Mouse (Mus musculus) olfactory bulb, adult 2 months (tissue): Measurements from ENCODE around the gene Gpn2. TPM values are rescaled to one million over a fixed set of nuclear protein-coding genes. Genes with fewer than 3 reads are reported as not detected.

ENCODE experiments used
- H3K27ac ChIP-seq: fragments of 200-500 bp; 2 replicates; pipeline ENCODE4 v1.5.1; 2012; ENCODE audit warnings: low read depth, low read length; ENCODE audit not compliant: insufficient read depth
- H3K4me1 ChIP-seq: fragments of 200-500 bp; 2 replicates; pipeline ENCODE4 v1.6.1; 2012; ENCODE audit warnings: low read length; ENCODE audit not compliant: control insufficient read depth, insufficient read depth
- H3K4me3 ChIP-seq: fragments of 200-500 bp; 2 replicates; pipeline ENCODE4 v1.5.1; 2012; ENCODE audit warnings: mild to moderate bottlenecking, low read depth, low read length, moderate library complexity; ENCODE audit not compliant: insufficient read depth
- CTCF ChIP-seq: fragments of 200-500 bp; IDR thresholded peaks from 2 replicates; pipeline ENCODE4 v1.5.1; 2012; ENCODE audit warnings: low read depth, mild to moderate bottlenecking, low read length, moderate library complexity; ENCODE audit not compliant: insufficient read depth
- POLR2A ChIP-seq: fragments of 200-500 bp; IDR thresholded peaks from 2 replicates; pipeline ENCODE4 v1.6.1; 2012; ENCODE audit warnings: mild to moderate bottlenecking, low read depth, low read length, moderate library complexity; ENCODE audit not compliant: insufficient read depth
- WGBS: fragments of 180-500 bp; shearing (Covaris S2); methylation state at CpG from one replicate; pipeline ENCODE4 v1.1.7; 2018; 5-methylcytosine and 5-hydroxymethylcytosine counted together
- polyA plus RNA-seq: library from polyadenylated mRNA; stranded (reverse); fragments of >200 nt; gene quantifications from 2 replicates; pipeline ENCODE4 v1.2.4, GENCODE M21; 2012; ENCODE audit warnings: low replicate concordance; ENCODE audit not compliant: missing spikeins, insufficient read depth, insufficient read length

Gpn2 gene
- polyA plus RNA-seq, 1 experiment, result not detected

- TF ChIP-seq CTCF, result no peak
- TF ChIP-seq POLR2A, result no peak
- H3K4me1 ChIP-seq, result peaks cover 17% of the 10 kb centered on the region
- no peak overlapping the region for H3K4me3 ChIP-seq
- WGBS, result 95% methylated on average over 14 of the region's 14 CpGs
- H3K27ac ChIP-seq, result no peak overlapping the region
Measured at GRCm38 (mm10) chr4:133627039-133627438, 42.9 kb downstream of the Gpn2 start.

- Histone ChIP-seq H3K4me1 (peaks cover 22% of the 10 kb centered on the region), H3K4me3 (no peak overlapping the region), H3K27ac (no peak overlapping the region)
- TF ChIP-seq POLR2A, result no peak
- no peak for TF ChIP-seq CTCF
- WGBS, result 83% methylated on average over 2 of the region's 2 CpGs
Measured at GRCm38 (mm10) chr4:133628517-133628916, 44.4 kb downstream of the Gpn2 start.

- Histone ChIP-seq H3K27ac (no peak overlapping the region), H3K4me1 (peaks cover 22% of the 10 kb centered on the region), H3K4me3 (no peak overlapping the region)
- TF ChIP-seq CTCF (no peak), POLR2A (no peak)
- WGBS, result 85% methylated on average over 7 of the region's 7 CpGs
Measured at GRCm38 (mm10) chr4:133629191-133629590, 45.0 kb downstream of the Gpn2 start.

- no peak for TF ChIP-seq CTCF
- no peak for TF ChIP-seq POLR2A
- H3K4me3 ChIP-seq, result no peak overlapping the region
Measured at GRCm38 (mm10) chr4:133630326-133630920, 46.3 kb downstream of the Gpn2 start.

GRCm38 (mm10) chr4:133631071-133631768 lies 47.1 kb downstream of the Gpn2 start:
- no peak for TF ChIP-seq POLR2A
- no peak for TF ChIP-seq CTCF
- Histone ChIP-seq H3K4me3 (no peak overlapping the region), H3K4me1 (peaks cover 22% of the 10 kb centered on the region), H3K27ac (no peak overlapping the region)
- 75% methylated on average over 14 of the region's 14 CpGs for WGBS

More at GRCm38 (mm10) chr4:133630326-133630920, 46.3 kb downstream of the Gpn2 start:
- WGBS, result 83% methylated on average over 8 of the region's 8 CpGs
- H3K27ac ChIP-seq, result no peak overlapping the region
- H3K4me1 ChIP-seq, result peaks cover 22% of the 10 kb centered on the region

GRCm38 (mm10) chr4:133631769-133632411 lies 47.7 kb downstream of the Gpn2 start:
- H3K4me1 ChIP-seq, result peaks cover 22% of the 10 kb centered on the region
- 15% methylated on average over 9 of the region's 9 CpGs for WGBS
- no peak for TF ChIP-seq POLR2A
- peak overlapping the region; percentile 86 for H3K4me3 ChIP-seq
- no peak overlapping the region for H3K27ac ChIP-seq

- WGBS, result 2% methylated on average over 57 of the region's 69 CpGs
- Histone ChIP-seq H3K4me1 (peaks cover 22% of the 10 kb centered on the region), H3K4me3 (peak overlapping the region; percentile 86), H3K27ac (no peak overlapping the region)
- no peak for TF ChIP-seq CTCF
- no peak for TF ChIP-seq POLR2A
Measured at GRCm38 (mm10) chr4:133632483-133633327, 48.5 kb downstream of the Gpn2 start.

- Histone ChIP-seq H3K4me1 (peaks cover 22% of the 10 kb centered on the region), H3K27ac (no peak overlapping the region), H3K4me3 (peak overlapping the region; percentile 86)
- WGBS, result 8% methylated on average over 42 of the region's 47 CpGs
- TF ChIP-seq POLR2A (no peak; the same call in 1 of the 2 replicates), CTCF (peak; percentile 72)
Measured at GRCm38 (mm10) chr4:133633332-133634042, 49.3 kb downstream of the Gpn2 start.
